Mouse (Mus musculus) subcutaneous adipose tissue, adult 2 months (tissue): Measurements from ENCODE around the gene Tyw3. TPM values are rescaled to one million over a fixed set of nuclear protein-coding genes. Genes with fewer than 3 reads are reported as not detected.

Experiments
- polyA plus RNA-seq: library from polyadenylated mRNA; depleted of rRNA; stranded (reverse); fragments of >200 nt; gene quantifications from 2 replicates; pipeline ENCODE4 v1.2.3, GENCODE M21; 2012; ENCODE audit warnings: low replicate concordance; rRNA removed

Gene Tyw3
- polyA plus RNA-seq: 7.1 and 13.1 TPM in 2 replicates

DNA sequence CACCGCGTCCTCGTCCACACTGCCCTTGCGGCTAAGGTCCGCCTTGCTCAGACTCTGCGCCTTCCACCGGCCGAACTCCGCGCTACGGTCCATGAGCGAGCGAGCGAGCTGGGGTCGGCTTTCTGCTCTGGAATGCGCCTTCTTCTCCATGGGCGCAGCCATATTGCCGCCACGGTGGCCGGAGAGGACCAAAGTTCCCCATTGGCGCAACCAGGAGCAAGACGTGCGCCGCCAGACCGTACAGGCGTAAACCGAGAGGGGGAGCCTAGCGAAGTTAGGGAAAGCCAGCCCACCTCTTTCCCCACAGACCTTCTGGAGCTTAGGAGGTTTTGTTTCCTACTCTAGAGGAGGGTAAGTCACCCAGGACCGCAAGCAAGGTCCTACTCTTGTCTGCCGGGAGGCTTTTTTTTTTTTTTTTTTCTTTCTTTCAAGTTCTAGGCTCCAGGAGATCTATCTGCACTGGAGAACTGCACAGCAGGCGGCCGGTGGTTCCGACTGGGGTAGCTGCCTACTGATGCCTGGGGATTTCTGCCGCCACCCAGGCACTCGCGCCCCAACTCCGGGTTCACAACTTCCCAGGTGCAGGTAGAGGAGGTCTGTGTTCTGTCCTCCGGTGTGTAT is at the start of gene Tyw3:
Tyw3 (minus strand) TSS at position 171 of the 621 bp plus-strand sequence.

DNA sequence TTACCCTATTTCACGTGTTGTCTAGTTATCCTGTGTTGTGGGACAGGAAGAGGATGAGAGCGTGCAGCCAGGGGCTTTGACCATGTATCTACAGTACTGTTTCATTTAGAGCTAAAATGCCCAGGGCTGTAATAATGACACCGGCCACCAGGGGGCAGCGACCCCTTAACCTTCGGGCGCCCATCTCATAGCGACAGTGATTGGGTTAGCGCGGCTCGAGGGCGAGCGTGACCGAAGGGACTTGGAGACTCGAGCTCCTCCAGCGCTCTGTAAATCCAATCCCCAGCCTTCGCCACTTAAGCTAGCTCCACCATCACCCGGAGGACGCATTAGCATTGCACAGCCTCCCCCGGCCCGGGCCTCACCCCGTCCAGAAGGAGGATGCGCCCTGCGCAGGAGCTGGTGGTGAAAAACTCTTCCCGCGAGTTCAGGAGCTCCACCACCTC is 393 bp downstream of the Tyw3 start, which contains the start of gene Cryz:
Cryz (plus strand) TSS at position 224 of the 446 bp plus-strand sequence.

Other genes starting within 250 kb of the Tyw3 start
- gene Cryz, start 393 bp downstream of the Tyw3 start, polyA plus RNA-seq: 13.5 and 23.1 TPM in 2 replicates
- 0.06 and 0.37 TPM in 2 replicates for gene Erich3, start 66.8 kb upstream of the Tyw3 start, polyA plus RNA-seq